Mouse (Mus musculus) thymus, adult 2 months (tissue): Measurements from ENCODE around the gene Becn1. TPM values are rescaled to one million over a fixed set of nuclear protein-coding genes. Genes with fewer than 3 reads are reported as not detected.

Source experiments
- DNase-seq: peaks from one replicate; pipeline ENCODE4 v3.0.0; 2021
- H3K27ac ChIP-seq: fragments of 200-500 bp; 2 replicates; pipeline ENCODE4 v1.5.1; 2012; ENCODE audit warnings: low read length, control low read depth; ENCODE audit not compliant: control insufficient read depth, insufficient read depth
- H3K27me3 ChIP-seq: fragments of 200-500 bp; 2 replicates; pipeline ENCODE4 v1.6.1; 2012; ENCODE audit warnings: mild to moderate bottlenecking, low read length, moderate library complexity, mixed read lengths; ENCODE audit not compliant: control insufficient read depth, insufficient read depth
- H3K36me3 ChIP-seq: fragments of 200-500 bp; 2 replicates; pipeline ENCODE4 v1.6.1; 2012; ENCODE audit warnings: mild to moderate bottlenecking, low read length, moderate library complexity; ENCODE audit not compliant: control insufficient read depth, insufficient read depth
- H3K4me1 ChIP-seq: fragments of 200-500 bp; replicated peaks from 2 replicates; pipeline ENCODE4 v1.6.1; 2012; ENCODE audit warnings: low read length; ENCODE audit not compliant: control insufficient read depth, insufficient read depth
- H3K4me3 ChIP-seq: fragments of 200-500 bp; 2 replicates; pipeline ENCODE4 v1.5.1; 2012; ENCODE audit warnings: mild to moderate bottlenecking, low read length, control low read depth, moderate library complexity; ENCODE audit not compliant: control insufficient read depth, insufficient read depth
- CTCF ChIP-seq: fragments of 200-500 bp; IDR thresholded peaks from 2 replicates; pipeline ENCODE4 v1.5.1; 2012; ENCODE audit warnings: mild to moderate bottlenecking, control low read depth, low read length, moderate library complexity, borderline replicate concordance; ENCODE audit not compliant: control insufficient read depth, poor library complexity, insufficient read depth; ENCODE audit errors: extremely low read depth
- POLR2A ChIP-seq: fragments of 200-500 bp; IDR thresholded peaks from 2 replicates; pipeline ENCODE4 v1.6.1; 2012; ENCODE audit warnings: mild to moderate bottlenecking, low read length, control low read depth, moderate library complexity; ENCODE audit not compliant: control insufficient read depth, poor library complexity, insufficient read depth; ENCODE audit errors: extremely low read depth
- WGBS: fragments of 180-500 bp; shearing (Covaris S2); methylation state at CpG from one replicate; pipeline ENCODE4 v1.1.7; 2018; 5-methylcytosine and 5-hydroxymethylcytosine counted together
- polyA plus RNA-seq: library from polyadenylated mRNA; depleted of rRNA; stranded (reverse); fragments of >200 nt; gene quantifications from 2 replicates; pipeline ENCODE4 v1.2.3, GENCODE M21; 2012

Gene Becn1
- polyA plus RNA-seq, 1 experiment, result 176 TPM

DNA sequence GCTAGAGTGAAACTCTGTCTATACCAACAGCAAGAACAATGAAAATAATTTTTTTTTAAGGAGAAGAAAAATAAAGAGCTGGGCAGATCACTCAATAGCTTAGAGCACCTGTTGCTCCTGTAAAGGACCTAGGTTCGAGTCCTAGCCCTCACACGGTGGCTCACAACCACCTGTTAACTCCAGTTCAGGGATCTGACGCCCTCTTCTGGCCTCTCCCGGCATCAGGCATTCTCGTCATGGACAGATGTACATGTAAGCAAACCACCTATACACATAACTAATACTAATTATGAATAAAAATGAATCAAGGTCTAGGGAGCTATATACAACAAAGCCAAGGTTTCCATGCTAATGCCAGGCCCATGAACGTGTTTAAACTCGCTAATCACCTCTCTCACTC, 1.2 kb downstream of the Becn1 start:
- no peak overlapping the region for H3K4me3 ChIP-seq
- no peaks in the 10 kb centered on the region for H3K27me3 ChIP-seq
- H3K36me3 ChIP-seq, result peaks cover 22% of the 10 kb centered on the region
- TF ChIP-seq CTCF (no peak), POLR2A (no peak)
- DNase-seq, result no peak
- H3K4me1 ChIP-seq, result peaks cover 10% of the 10 kb centered on the region
- H3K27ac ChIP-seq, result no peak overlapping the region
- WGBS, result 66% methylated on average over 7 of the region's 7 CpGs

DNA sequence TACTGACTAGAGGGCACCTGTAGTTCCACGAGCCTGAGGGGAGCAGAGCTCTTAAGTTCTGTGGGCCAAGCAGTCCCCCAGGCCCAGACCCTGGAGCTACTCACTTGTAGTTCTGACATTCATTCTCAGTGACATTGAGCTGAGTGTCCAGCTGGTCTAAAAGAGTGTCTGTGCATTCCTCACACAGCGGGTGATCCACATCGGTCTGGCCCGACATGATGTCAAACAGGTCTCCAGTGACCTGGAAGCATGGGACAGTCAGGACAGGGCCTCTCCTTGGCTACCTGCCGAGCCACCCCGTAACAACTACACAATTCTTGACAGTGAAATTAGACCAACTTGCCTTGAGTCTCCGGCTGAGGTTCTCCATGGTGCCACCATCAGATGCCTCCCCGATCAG, 6.9 kb downstream of the Becn1 start:
- WGBS, result 98% methylated on average over 8 of the region's 8 CpGs
- TF ChIP-seq CTCF (no peak), POLR2A (no peak)
- peaks cover 72% of the 10 kb centered on the region for H3K36me3 ChIP-seq

DNA sequence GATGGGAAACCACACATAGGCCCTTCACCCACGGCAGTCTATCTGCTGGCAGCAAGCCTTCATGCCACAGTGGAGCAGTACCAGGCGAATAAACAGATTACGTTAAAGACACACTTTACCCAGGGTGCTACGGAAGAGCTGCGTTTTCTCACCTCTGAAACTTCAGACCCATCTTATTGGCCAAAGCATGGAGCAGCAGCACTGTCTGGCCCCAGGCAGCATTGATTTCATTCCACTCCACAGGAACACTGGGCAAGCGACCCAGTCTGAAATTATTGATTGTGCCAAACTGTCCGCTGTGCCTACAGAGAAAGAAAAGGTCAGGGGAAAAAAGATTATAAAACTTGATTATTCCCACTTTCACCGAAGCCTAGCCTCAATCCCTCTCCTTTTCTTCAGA, 10.9 kb downstream of the Becn1 start:
- DNase-seq, result no peak
- Histone ChIP-seq H3K27ac (no peak overlapping the region), H3K4me1 (no peaks in the 10 kb centered on the region), H3K27me3 (no peaks in the 10 kb centered on the region), H3K36me3 (peaks cover 82% of the 10 kb centered on the region), H3K4me3 (no peak overlapping the region)
- TF ChIP-seq POLR2A, result no peak
- WGBS, result 97% methylated on average over 8 of the region's 8 CpGs

More for the DNA sequence above, 6.9 kb downstream of the Becn1 start:
- H3K27ac ChIP-seq, result no peak overlapping the region
- DNase-seq, result no peak
- H3K27me3 ChIP-seq, result no peaks in the 10 kb centered on the region
- no peaks in the 10 kb centered on the region for H3K4me1 ChIP-seq
- H3K4me3 ChIP-seq, result no peak overlapping the region

DNA sequence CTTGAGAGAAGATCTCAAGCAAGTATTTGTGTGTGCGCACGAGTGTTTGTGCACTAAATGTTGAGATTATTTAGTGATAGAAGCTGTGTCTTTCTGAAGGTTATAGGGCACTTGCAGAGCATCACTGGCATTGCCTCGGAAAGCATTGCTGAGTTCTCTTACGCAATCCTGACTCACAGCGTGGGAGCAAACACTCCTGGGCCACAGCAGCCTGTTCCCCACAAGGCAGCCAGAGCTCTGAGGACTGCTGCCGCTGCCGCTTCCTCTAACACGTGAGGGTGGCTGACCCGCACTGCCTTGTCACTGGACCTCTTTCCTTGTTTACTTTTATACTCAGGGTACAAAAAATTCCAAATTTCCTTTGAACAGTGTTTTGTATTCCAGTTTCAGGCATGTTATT, 14.8 kb downstream of the Becn1 start:
- Histone ChIP-seq H3K27ac (no peak overlapping the region), H3K4me1 (no peaks in the 10 kb centered on the region), H3K4me3 (no peak overlapping the region), H3K27me3 (no peaks in the 10 kb centered on the region), H3K36me3 (peaks cover 52% of the 10 kb centered on the region)
- TF ChIP-seq POLR2A, result no peak
- no peak for TF ChIP-seq CTCF
- 94% methylated on average over 9 of the region's 9 CpGs for WGBS
- DNase-seq, result no peak

DNA sequence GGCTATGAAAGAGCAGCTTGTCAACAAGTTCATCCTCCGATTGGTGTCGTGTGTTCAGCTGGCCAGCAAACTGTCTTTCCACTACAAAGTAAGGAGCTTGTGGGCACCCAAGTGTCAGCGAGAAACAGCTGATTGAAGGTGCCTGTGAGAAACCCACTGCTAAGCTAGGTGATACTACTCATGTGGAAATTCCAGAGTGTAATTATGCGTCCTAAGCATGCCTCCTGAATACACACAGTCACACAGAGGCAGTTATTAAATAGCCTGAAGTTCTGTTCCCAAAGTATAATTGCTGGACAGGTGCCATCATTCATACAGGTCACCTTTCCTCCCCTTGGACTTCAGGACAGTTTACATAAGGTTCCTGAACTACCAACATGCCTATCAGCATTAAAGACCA, 18.3 kb downstream of the Becn1 start:
- Histone ChIP-seq H3K4me3 (no peak overlapping the region), H3K27ac (no peak overlapping the region), H3K4me1 (peaks cover 4% of the 10 kb centered on the region), H3K36me3 (peaks cover 20% of the 10 kb centered on the region), H3K27me3 (no peaks in the 10 kb centered on the region)
- no peak for DNase-seq
- TF ChIP-seq POLR2A (no peak), CTCF (no peak)
- 89% methylated on average over 4 of the region's 4 CpGs for WGBS

DNA sequence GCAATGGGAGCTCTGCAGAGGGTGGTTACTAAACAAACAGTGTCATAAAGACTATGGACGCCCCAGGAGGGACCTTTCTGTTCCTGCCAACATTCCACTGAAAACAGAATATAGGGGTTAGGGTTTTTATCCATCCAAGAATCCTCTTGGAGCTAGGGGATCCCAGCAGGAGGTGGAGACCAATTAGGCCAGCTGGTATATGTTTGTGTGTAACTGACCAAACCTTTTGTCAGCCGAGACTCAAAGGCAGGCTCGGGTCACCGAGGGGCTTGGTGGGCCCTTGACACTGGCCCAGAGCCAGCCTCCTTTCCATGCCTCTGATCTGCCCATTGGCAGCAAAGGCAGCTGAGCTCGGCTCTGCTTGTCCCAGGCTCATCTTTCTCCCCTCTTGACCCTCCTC, 19.2 kb downstream of the Becn1 start:
- H3K27me3 ChIP-seq, result no peaks in the 10 kb centered on the region
- H3K4me3 ChIP-seq, result no peak overlapping the region
- 89% methylated on average over 5 of the region's 5 CpGs for WGBS
- DNase-seq, result no peak
- TF ChIP-seq CTCF, result no peak
- TF ChIP-seq POLR2A, result no peak
- peaks cover 13% of the 10 kb centered on the region for H3K36me3 ChIP-seq
- H3K4me1 ChIP-seq, result peaks cover 8% of the 10 kb centered on the region
- no peak overlapping the region for H3K27ac ChIP-seq

DNA sequence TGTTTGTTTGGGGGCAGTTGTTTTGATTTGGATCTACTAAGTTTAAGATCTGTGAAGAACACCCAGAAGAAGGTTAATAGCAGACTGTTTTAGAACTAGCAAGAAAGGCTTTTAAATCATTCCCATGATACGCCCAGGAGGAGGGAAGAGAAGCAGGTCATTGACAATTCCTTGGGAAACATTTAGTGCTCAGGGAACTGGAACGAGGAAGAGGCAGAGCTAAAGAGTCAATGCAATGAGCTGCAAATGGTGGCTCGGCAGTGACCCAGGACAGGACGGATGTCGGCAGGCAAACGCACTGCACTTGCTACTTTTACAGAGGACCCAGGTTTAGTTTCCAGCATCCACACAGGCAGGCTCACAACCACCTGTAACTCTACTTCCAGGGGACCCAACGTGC, 21.2 kb downstream of the Becn1 start:
- 80% methylated on average over 7 of the region's 7 CpGs for WGBS
- no peak for DNase-seq
- no peak overlapping the region for H3K4me3 ChIP-seq
- peaks cover 15% of the 10 kb centered on the region for H3K4me1 ChIP-seq
- no peak overlapping the region for H3K27ac ChIP-seq
- 0 out of 2 replicates have a peak, but pooled peaks cover 1% of the 10 kb centered on the region for H3K36me3 ChIP-seq
- H3K27me3 ChIP-seq, result no peaks in the 10 kb centered on the region
- TF ChIP-seq CTCF (no peak), POLR2A (no peak)
